Mouse (Mus musculus) midbrain, embryonic 12.5 days (tissue): Measurements from ENCODE around the gene Epsti1. TPM values are rescaled to one million over a fixed set of nuclear protein-coding genes. Genes with fewer than 3 reads are reported as not detected.

Experiments used
- ATAC-seq: fragments of 200-750 bp; cut with Nextera tagmentation; 2 replicates; pipeline ENCODE4 v1.8.0; 2017; ENCODE audit warnings: low read depth, moderate TSS enrichment, moderate library complexity; ENCODE audit not compliant: low FRiP score
- H3K27ac ChIP-seq: fragments of 300-500 bp; sonication (generic); replicated peaks from 2 replicates; pipeline ENCODE4 v1.5.1; 2016; ENCODE audit warnings: mild to moderate bottlenecking
- H3K27me3 ChIP-seq: fragments of 300-500 bp; sonication (generic); 2 replicates; pipeline ENCODE4 v1.6.1; 2016; ENCODE audit warnings: mild to moderate bottlenecking
- H3K36me3 ChIP-seq: fragments of 300-500 bp; sonication (generic); 2 replicates; pipeline ENCODE4 v1.6.1; 2016
- H3K4me1 ChIP-seq: fragments of 300-500 bp; sonication (generic); 2 replicates; pipeline ENCODE4 v1.6.1; 2016
- H3K4me2 ChIP-seq: fragments of 300-500 bp; sonication (generic); replicated peaks from 2 replicates; pipeline ENCODE4 v1.6.1; 2016; ENCODE audit warnings: mild to moderate bottlenecking, moderate library complexity
- H3K4me3 ChIP-seq: fragments of 300-500 bp; sonication (generic); 2 replicates; pipeline ENCODE4 v1.5.1; 2016; ENCODE audit warnings: mild to moderate bottlenecking
- H3K9ac ChIP-seq: fragments of 300-500 bp; sonication (generic); replicated peaks from 2 replicates; pipeline ENCODE4 v1.6.1; 2016; ENCODE audit warnings: mild to moderate bottlenecking, moderate library complexity
- H3K9me3 ChIP-seq: fragments of 300-500 bp; sonication (generic); 2 replicates; pipeline ENCODE4 v1.6.1; 2016; ENCODE audit warnings: mild to moderate bottlenecking
- WGBS: fragments of 180-500 bp; shearing (Covaris S2); methylation state at CpG from one replicate; pipeline ENCODE4 v1.1.7; 2016; 5-methylcytosine and 5-hydroxymethylcytosine counted together
- polyA plus RNA-seq: library from polyadenylated mRNA; unstranded; fragments of >200 nt; fragmentation: Nextera tagmentation; extraction: Ambion mirVana; gene quantifications from 2 replicates; pipeline ENCODE4 v1.2.1, GENCODE M21; 2016

The Epsti1 gene
- polyA plus RNA-seq, 1 experiment from 2014 or later = 0.52 TPM

GRCm38 (mm10) chr14:77961741-77962140 lies 57.7 kb downstream of the Epsti1 start:
- Histone ChIP-seq H3K27me3 (peaks cover 45% of the 10 kb centered on the region), H3K4me1 (no peaks in the 10 kb centered on the region), H3K4me3 (no peak overlapping the region), H3K4me2 (no peak overlapping the region), H3K9me3 (no peaks in the 10 kb centered on the region), H3K27ac (no peak overlapping the region), H3K36me3 (no peaks in the 10 kb centered on the region), H3K9ac (no peak overlapping the region)
- WGBS = 73% methylated on average over 6 of the region's 6 CpGs
- ATAC-seq = no peak

GRCm38 (mm10) chr14:77963525-77963924 lies 59.5 kb downstream of the Epsti1 start:
- H3K4me1 ChIP-seq = no peaks in the 10 kb centered on the region
- no peak for ATAC-seq
- H3K9ac ChIP-seq = no peak overlapping the region
- WGBS = 61% methylated on average over 7 of the region's 7 CpGs
- H3K27me3 ChIP-seq = peaks cover 42% of the 10 kb centered on the region
- H3K9me3 ChIP-seq = no peaks in the 10 kb centered on the region
- H3K36me3 ChIP-seq = no peaks in the 10 kb centered on the region
- no peak overlapping the region for H3K4me2 ChIP-seq
- H3K27ac ChIP-seq = no peak overlapping the region
- no peak overlapping the region for H3K4me3 ChIP-seq

GRCm38 (mm10) chr14:77971355-77971754 lies 67.3 kb downstream of the Epsti1 start:
- Histone ChIP-seq H3K9ac (no peak overlapping the region), H3K27me3 (0 out of 2 replicates have a peak, but pooled peaks cover 5% of the 10 kb centered on the region), H3K4me3 (no peak overlapping the region), H3K36me3 (no peaks in the 10 kb centered on the region), H3K27ac (no peak overlapping the region), H3K9me3 (no peaks in the 10 kb centered on the region), H3K4me1 (no peaks in the 10 kb centered on the region), H3K4me2 (no peak overlapping the region)
- 89% methylated on average over 4 of the region's 4 CpGs for WGBS
- no peak for ATAC-seq

- WGBS = 80% methylated on average over 6 of the region's 6 CpGs
- Histone ChIP-seq H3K4me3 (no peak overlapping the region), H3K36me3 (no peaks in the 10 kb centered on the region), H3K27ac (no peak overlapping the region), H3K27me3 (no peaks in the 10 kb centered on the region), H3K4me2 (no peak overlapping the region), H3K9me3 (no peaks in the 10 kb centered on the region), H3K9ac (no peak overlapping the region), H3K4me1 (no peaks in the 10 kb centered on the region)
- no peak for ATAC-seq
These were observed 70.2 kb downstream of the Epsti1 start for GRCm38 (mm10) chr14:77974221-77974620.

- ATAC-seq = no peak
These were observed 71.7 kb downstream of the Epsti1 start for GRCm38 (mm10) chr14:77975702-77976101.

GRCm38 (mm10) chr14:77981516-77981915 lies 77.5 kb downstream of the Epsti1 start:
- no peak overlapping the region for H3K4me3 ChIP-seq
- H3K9ac ChIP-seq = no peak overlapping the region
- H3K27ac ChIP-seq = no peak overlapping the region
- H3K27me3 ChIP-seq = no peaks in the 10 kb centered on the region
- H3K4me1 ChIP-seq = no peaks in the 10 kb centered on the region
- no peak for ATAC-seq
- H3K36me3 ChIP-seq = no peaks in the 10 kb centered on the region
- H3K9me3 ChIP-seq = no peaks in the 10 kb centered on the region
- 78% methylated on average over 5 of the region's 5 CpGs for WGBS
- no peak overlapping the region for H3K4me2 ChIP-seq

More at GRCm38 (mm10) chr14:77975702-77976101, 71.7 kb downstream of the Epsti1 start:
- no peaks in the 10 kb centered on the region for H3K36me3 ChIP-seq
- H3K9me3 ChIP-seq = no peaks in the 10 kb centered on the region
- H3K4me1 ChIP-seq = no peaks in the 10 kb centered on the region
- H3K4me3 ChIP-seq = no peak overlapping the region
- no peak overlapping the region for H3K4me2 ChIP-seq
- H3K27ac ChIP-seq = no peak overlapping the region
- no peak overlapping the region for H3K9ac ChIP-seq
- WGBS = 90% methylated on average over 8 of the region's 8 CpGs
- H3K27me3 ChIP-seq = no peaks in the 10 kb centered on the region

DNA sequence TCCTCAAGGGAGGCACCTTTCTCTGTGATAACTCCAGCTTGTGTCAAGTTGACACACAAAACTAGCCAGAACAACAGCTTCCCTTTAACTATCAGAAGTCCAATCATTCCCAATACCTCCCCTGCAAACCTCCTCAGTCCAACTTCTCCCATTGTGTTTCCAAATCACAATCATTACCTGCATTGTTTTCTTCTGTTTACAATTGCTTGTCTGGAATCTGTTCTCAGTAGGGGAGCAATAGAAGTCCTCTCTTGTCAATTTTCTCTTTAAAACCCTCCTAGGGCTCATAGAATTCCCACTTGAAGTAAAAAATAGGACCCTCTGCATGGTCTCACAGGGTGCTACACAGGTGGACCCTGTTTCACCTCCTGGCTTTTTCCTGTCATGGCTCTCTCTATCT lies 93.7 kb downstream of the Epsti1 start:
- no peak overlapping the region for H3K9ac ChIP-seq
- no peaks in the 10 kb centered on the region for H3K36me3 ChIP-seq
- H3K4me2 ChIP-seq = no peak overlapping the region
- no peak overlapping the region for H3K4me3 ChIP-seq
- no peak overlapping the region for H3K27ac ChIP-seq
- no peak for ATAC-seq
- H3K27me3 ChIP-seq = no peaks in the 10 kb centered on the region
- no peaks in the 10 kb centered on the region for H3K9me3 ChIP-seq
- H3K4me1 ChIP-seq = no peaks in the 10 kb centered on the region

DNA sequence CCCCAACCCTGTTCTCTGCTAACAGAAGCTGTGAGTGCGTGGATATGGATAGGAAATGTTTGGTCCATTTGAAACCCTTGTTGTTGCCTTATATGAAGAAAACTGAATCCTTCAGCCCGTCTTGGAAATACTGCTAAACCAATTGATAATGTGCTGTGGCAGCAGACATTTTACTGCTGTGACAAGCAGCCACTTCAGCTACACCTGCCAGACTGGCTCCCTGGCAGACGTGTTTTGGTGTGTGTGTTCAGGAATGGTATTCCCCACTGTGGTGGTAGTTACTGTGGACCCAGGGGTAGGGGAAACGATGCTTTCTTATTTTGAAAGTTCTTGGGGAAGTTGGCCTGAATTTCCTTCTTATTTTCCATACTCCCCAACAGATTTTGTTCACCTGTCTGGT lies 100.4 kb downstream of the Epsti1 start:
- Histone ChIP-seq H3K36me3 (no peaks in the 10 kb centered on the region), H3K4me2 (no peak overlapping the region), H3K4me1 (no peaks in the 10 kb centered on the region; the same call in 1 of the 2 replicates), H3K27me3 (peaks cover 12% of the 10 kb centered on the region; the same call in 1 of the 2 replicates), H3K9ac (no peak overlapping the region), H3K9me3 (no peaks in the 10 kb centered on the region), H3K4me3 (no peak overlapping the region), H3K27ac (no peak overlapping the region)
- 89% methylated on average over 4 of the region's 4 CpGs for WGBS
- no peak for ATAC-seq

GRCm38 (mm10) chr14:78008019-78008418 lies 104.0 kb downstream of the Epsti1 start:
- Histone ChIP-seq H3K4me3 (no peak overlapping the region), H3K27me3 (peaks cover 42% of the 10 kb centered on the region), H3K9ac (no peak overlapping the region), H3K4me1 (no peaks in the 10 kb centered on the region; the same call in 1 of the 2 replicates), H3K9me3 (no peaks in the 10 kb centered on the region), H3K27ac (no peak overlapping the region), H3K36me3 (no peaks in the 10 kb centered on the region), H3K4me2 (no peak overlapping the region)
- ATAC-seq = no peak
- 27% methylated on average over 6 of the region's 6 CpGs for WGBS

- Histone ChIP-seq H3K9me3 (no peaks in the 10 kb centered on the region), H3K36me3 (no peaks in the 10 kb centered on the region), H3K9ac (no peak overlapping the region), H3K4me1 (peaks cover 7% of the 10 kb centered on the region; the same call in 1 of the 2 replicates), H3K4me2 (no peak overlapping the region), H3K27me3 (peaks cover 58% of the 10 kb centered on the region), H3K4me3 (no peak overlapping the region), H3K27ac (no peak overlapping the region)
- ATAC-seq = no peak
- WGBS = 65% methylated on average over 10 of the region's 10 CpGs
These were observed 107.8 kb downstream of the Epsti1 start for GRCm38 (mm10) chr14:78011808-78012207.

DNA sequence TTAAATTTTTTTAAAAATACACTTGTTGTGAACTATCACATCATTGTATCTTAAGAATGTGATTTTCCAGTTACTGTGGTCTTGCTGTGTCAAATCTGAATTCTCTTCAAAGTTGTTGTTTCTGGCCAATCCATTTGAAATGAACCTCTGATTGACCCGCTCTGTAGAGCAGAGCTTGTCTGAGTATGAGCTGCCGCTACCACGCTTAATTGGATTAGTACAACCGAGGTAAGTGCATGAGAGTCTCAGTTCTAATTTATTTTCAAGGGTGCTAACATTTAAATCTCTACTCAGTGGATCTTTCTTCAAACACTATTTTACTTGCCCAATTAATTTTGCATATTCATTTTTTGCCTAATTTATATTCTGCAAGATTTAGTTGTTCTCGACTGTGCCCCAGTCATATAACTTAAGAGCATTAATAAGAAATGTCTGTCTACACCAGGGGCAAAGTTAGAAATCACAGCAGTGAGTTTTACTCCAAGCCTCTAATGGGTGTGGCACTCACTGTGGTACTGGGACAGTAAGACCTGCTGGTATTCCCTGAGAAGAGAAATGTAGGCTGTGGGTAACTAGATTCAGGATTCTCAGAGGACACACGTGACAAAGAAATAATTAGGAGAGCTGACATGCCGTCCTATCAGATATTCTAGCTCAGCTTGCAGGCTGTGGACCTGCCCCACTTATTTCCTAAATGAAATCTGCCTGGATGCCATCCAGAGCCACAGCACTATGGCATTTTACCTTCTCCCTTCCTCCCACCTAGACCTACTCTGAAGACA lies 111.7 kb downstream of the Epsti1 start:
- Histone ChIP-seq H3K27me3 (peaks cover 71% of the 10 kb centered on the region), H3K9me3 (no peaks in the 10 kb centered on the region), H3K4me3 (no peak overlapping the region), H3K4me2 (no peak overlapping the region), H3K36me3 (no peaks in the 10 kb centered on the region), H3K4me1 (peaks cover 18% of the 10 kb centered on the region; the same call in 1 of the 2 replicates), H3K9ac (no peak overlapping the region), H3K27ac (no peak overlapping the region)
- 31% methylated on average over 7 of the region's 7 CpGs for WGBS
- peak; percentile 59; the same call in 1 of the 2 replicates for ATAC-seq

DNA sequence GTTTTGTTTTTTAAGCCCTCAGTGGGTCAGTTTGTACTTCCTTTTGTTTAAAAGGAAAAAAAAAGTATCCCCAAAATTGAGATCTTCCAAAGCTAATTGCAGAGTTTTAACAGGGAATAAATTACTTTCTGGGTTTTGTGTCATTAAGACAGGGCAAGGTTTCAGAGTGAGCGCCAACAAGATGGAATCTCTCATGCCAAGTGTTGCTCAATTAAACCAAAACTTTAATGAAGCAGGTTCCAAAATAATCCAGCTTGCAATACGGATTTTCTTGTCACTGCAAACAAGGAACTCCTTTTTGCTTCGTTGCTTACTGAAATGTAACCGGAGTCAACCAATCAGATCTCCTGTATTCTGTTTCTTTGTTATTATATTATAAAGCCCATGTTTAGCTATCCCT lies 112.4 kb downstream of the Epsti1 start:
- no peak overlapping the region for H3K27ac ChIP-seq
- ATAC-seq = no peak
- 65% methylated on average over 4 of the region's 4 CpGs for WGBS
- peaks cover 71% of the 10 kb centered on the region for H3K27me3 ChIP-seq
- no peaks in the 10 kb centered on the region for H3K9me3 ChIP-seq
- H3K4me1 ChIP-seq = peaks cover 18% of the 10 kb centered on the region; the same call in 1 of the 2 replicates
- H3K4me2 ChIP-seq = no peak overlapping the region
- no peak overlapping the region for H3K9ac ChIP-seq
- no peaks in the 10 kb centered on the region for H3K36me3 ChIP-seq
- no peak overlapping the region for H3K4me3 ChIP-seq
